Mouse (Mus musculus) erythroblast, embryonic 14.5 days (primary cell): ENCODE measurements around the gene Zfp64. TPM values are rescaled to one million over a fixed set of nuclear protein-coding genes. Genes with fewer than 3 reads are reported as not detected.

ENCODE experiments used
- H3K27me3 ChIP-seq: 2 replicates; pipeline ENCODE4 v1.6.1; 2012; ENCODE audit warnings: inconsistent platforms; ENCODE audit not compliant: control insufficient read depth
- H3K36me3 ChIP-seq: 2 replicates; pipeline ENCODE4 v1.6.1; 2012; ENCODE audit warnings: mild to moderate bottlenecking, inconsistent platforms; ENCODE audit not compliant: control insufficient read depth
- H3K4me1 ChIP-seq: 2 replicates; pipeline ENCODE4 v1.6.1; 2012; ENCODE audit warnings: inconsistent platforms; ENCODE audit not compliant: control insufficient read depth
- H3K4me3 ChIP-seq: replicated peaks from 2 replicates; pipeline ENCODE3; 2012; ENCODE audit warnings: moderate library complexity, mild to moderate bottlenecking, inconsistent platforms
- H3K9me3 ChIP-seq: 2 replicates; pipeline ENCODE4 v1.6.1; 2012; ENCODE audit warnings: low read length, inconsistent platforms, mixed read lengths; ENCODE audit not compliant: control insufficient read depth
- GATA1 ChIP-seq: IDR thresholded peaks from 2 replicates; pipeline ENCODE4 v1.6.1; 2012; ENCODE audit warnings: low read length, inconsistent platforms, mixed read lengths
- TAL1 ChIP-seq: IDR thresholded peaks from 3 replicates; pipeline ENCODE4 v1.6.1; 2012; ENCODE audit warnings: low read length, inconsistent platforms, mixed read lengths
- polyA plus RNA-seq: library from polyadenylated mRNA; stranded (reverse); fragments of >175 nt; gene quantifications from 2 replicates; pipeline ENCODE4 v1.2.3, GENCODE M21; 2012

Gene Zfp64
- 1.3 and 1.5 TPM in 2 replicates for polyA plus RNA-seq

DNA sequence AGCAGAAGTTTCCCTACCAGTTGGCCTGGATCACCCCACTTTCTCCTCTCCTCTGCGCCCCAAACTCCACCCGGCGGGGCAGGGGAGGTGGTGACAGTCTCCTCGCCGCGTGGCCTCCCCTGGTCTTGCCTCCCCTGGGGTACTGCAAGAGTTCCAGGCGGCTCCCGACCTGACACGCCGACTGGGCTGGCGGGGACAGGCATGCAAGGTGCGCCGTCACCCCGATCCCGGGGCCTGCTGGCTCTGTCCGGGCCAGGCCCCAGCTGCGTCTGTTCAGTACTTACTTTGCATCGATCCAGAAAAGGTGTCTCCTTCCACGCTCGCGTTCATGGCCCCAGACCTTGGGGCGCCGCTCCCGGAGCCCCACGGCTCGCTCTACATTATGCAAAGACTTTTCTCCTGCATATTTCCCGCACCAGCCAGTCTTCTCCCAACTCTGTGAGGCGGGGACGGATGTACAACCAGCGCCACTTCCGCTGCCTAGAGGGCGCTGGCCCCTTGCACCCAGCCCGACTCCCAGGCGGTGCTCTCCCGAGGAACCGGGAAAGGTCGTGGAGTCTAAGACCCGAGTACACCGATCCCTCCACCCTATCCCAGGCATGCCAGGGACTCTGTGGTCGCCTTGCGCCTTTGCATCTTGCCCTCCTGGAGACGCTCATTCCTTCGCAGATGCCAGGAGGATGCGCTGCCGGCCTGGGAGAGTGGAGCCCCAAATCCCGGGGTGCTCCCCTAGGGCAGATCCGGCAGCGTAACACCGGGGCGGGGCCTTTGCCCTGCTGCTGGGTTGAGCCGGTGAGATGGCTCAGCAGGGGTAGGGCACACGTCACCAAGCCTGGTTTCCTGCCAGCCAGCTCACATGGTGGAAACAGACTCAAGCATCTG is at the start of gene Zfp64:
TSS of gene Zfp64 (minus strand) at position 753 of the 882 bp plus-strand sequence.
- TF ChIP-seq TAL1 (no peak), GATA1 (no peak)

DNA sequence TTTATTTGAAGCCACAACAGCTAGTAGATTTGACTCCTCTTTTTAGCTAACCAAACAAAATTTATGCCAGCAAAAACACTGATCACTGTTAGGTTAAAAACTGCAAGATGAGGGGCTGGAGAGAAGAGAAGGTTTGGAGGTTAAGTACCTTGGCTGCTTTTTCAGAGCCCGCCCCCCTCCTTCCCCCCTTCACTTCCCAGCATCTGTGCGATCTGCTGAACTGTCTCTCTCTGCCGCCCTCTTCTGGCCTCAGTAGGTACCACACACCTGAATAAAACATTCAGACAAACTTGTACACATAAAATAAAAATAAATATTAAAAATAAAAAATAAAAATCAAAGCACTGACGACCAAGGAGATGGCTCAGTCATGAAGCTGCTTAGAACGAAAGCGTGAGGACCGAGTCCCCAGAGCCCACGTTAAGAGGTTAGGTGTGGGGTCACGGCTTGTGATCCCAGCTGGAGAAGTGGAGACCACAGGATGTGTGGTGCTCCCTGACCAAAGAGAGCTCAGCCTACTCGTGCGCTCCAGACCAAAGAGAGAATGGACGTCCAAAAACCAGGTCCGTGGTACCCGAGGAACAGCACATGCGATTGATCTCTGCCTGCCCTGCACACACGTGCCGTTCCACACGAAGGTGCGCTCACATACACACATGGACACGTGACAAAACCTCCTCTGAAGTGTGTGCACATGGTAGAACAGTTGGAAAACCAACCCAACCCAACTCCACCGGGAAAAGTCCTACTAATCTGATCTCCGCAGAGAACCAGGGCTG is 37.4 kb upstream of the Zfp64 start:
- Histone ChIP-seq H3K36me3 (no peaks in the 10 kb centered on the region), H3K27me3 (no peaks in the 10 kb centered on the region), H3K4me3 (no peak overlapping the region), H3K4me1 (no peaks in the 10 kb centered on the region), H3K9me3 (peaks cover 10% of the 10 kb centered on the region)
- TF ChIP-seq TAL1 (no peak), GATA1 (no peak)

More for the DNA sequence above, at the start of gene Zfp64:
- peaks cover 34% of the 10 kb centered on the region for H3K4me1 ChIP-seq
- no peaks in the 10 kb centered on the region for H3K9me3 ChIP-seq
- no peaks in the 10 kb centered on the region for H3K27me3 ChIP-seq
- H3K4me3 ChIP-seq = peak within 1 kb of the TSS; percentile 77
- H3K36me3 ChIP-seq = peaks cover 28% of the 10 kb centered on the region

DNA sequence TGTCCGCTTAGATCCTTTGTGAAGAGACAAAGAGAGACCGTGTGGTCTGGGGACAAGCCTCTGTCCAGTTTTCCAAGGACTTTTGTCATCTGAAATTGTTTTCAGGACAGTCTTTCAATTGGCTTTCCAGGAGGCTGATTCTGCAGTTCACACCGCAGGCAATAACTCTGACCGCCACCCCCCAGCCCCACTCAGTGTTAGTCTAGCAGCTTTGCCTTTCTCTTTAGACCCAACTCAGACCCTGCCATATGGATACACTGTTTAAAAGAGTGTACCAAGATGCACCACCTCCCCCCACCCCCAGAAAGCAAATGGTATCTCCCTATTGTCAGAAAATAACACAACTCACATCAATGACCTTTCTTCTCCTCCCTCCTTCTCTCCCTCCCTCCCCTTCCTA is 35.6 kb upstream of the Zfp64 start:
- Histone ChIP-seq H3K36me3 (no peaks in the 10 kb centered on the region), H3K27me3 (no peaks in the 10 kb centered on the region), H3K9me3 (peaks cover 15% of the 10 kb centered on the region), H3K4me1 (no peaks in the 10 kb centered on the region), H3K4me3 (no peak overlapping the region)
- TF ChIP-seq GATA1 = no peak
- TF ChIP-seq TAL1 = no peak

DNA sequence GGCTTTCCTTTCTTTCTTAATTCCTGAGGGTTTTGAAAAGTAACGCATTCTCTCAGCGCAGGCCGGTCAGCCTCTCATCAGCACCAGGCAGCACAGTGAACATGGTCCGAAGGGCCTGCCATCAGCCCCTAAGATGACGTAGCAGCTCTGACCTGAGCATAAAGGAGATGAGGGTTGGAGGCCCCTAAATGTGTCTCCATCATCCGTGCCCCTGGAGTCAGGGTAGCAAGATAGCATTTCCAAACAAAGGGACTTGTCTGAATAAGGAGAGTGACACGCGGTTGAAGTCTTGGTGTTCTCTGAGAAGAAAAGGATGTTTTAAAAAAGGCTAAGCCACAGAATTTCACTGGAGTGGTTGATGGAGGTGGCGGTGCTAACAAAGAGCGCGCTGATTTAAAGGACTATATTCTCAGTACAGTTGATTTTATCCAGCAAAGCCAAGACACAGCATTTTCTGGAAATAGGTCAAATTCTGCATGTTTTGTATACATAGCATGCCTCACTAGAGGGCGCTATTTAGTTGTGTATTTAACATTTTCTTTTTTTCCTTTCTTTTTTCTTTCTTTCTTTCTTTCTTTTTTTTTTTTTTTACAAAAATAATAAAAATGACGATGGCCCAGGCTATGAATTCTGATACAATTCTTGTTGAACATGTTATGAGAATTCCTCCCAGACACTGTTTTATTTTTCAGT is 34.8 kb upstream of the Zfp64 start:
- no peaks in the 10 kb centered on the region for H3K27me3 ChIP-seq
- H3K4me3 ChIP-seq = no peak overlapping the region
- peaks cover 17% of the 10 kb centered on the region for H3K9me3 ChIP-seq
- TF ChIP-seq TAL1 (no peak), GATA1 (no peak)
- H3K36me3 ChIP-seq = no peaks in the 10 kb centered on the region
- H3K4me1 ChIP-seq = no peaks in the 10 kb centered on the region

DNA sequence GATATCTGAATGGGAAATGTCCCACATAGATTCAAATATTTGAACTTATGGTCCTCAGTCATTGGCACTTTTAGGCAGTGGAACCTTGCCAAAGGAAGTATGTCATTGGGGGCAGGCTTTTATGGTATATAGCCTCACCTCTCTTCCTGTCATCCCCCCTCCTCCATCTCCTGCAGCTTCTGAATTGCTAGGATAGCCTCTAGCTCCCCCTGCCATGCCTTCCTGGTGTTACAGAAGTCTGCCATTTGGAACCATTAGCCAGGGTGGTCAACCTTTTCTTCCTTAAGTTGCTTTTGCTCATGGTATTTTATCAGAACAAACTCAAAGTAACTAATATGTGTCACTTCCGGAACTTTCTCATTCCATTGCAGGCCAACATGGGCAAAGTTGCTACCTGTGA is 32.7 kb upstream of the Zfp64 start:
- peaks cover 10% of the 10 kb centered on the region for H3K9me3 ChIP-seq
- no peaks in the 10 kb centered on the region for H3K36me3 ChIP-seq
- H3K4me3 ChIP-seq = no peak overlapping the region
- TF ChIP-seq TAL1 = no peak
- no peak for TF ChIP-seq GATA1
- no peaks in the 10 kb centered on the region for H3K27me3 ChIP-seq
- no peaks in the 10 kb centered on the region for H3K4me1 ChIP-seq

DNA sequence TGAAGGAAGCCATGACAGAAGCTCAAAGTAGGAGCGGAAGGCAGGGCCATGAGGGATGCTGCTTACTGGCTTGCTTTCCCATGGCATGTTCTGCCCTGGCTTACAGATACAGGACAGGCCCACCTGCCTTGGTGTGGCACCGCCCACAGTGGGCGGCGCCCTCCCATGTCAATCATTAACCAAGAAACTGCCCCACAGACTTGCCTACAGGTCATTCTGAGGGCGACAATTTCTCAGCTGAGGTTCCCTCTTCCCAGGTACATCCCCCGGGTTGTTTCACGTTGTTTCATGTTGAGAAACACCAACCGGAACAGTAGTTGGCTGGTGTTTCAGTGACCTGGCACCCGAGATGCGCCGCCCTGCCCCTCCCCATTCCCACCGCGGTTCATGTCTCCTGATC is 32.0 kb upstream of the Zfp64 start:
- Histone ChIP-seq H3K36me3 (no peaks in the 10 kb centered on the region), H3K27me3 (no peaks in the 10 kb centered on the region), H3K4me3 (no peak overlapping the region), H3K9me3 (peaks cover 9% of the 10 kb centered on the region), H3K4me1 (no peaks in the 10 kb centered on the region)
- TF ChIP-seq TAL1 (no peak), GATA1 (no peak)

DNA sequence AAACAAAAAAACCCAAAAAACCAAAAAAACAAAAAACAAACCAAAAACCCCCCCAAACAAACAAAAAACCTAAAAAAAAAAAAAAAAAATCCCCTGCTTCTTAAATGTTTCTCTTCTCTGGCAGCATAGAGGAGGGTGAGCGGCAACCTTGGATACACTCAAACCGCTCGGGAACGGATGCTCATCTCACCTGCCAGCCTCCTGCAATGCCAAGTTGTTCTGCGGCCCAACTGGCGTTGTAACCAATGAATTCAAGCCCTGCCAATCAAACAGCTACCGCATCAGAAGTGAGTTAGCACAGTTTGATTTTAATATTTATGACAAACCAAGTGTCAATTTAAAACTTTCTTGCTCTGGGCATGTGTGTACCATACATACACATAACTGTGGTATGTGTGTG is 26.6 kb upstream of the Zfp64 start:
- no peaks in the 10 kb centered on the region for H3K36me3 ChIP-seq
- TF ChIP-seq TAL1 (no peak), GATA1 (no peak)
- H3K27me3 ChIP-seq = no peaks in the 10 kb centered on the region; the same call in 1 of the 2 replicates
- H3K9me3 ChIP-seq = peaks cover 11% of the 10 kb centered on the region
- H3K4me3 ChIP-seq = no peak overlapping the region
- H3K4me1 ChIP-seq = peaks cover 4% of the 10 kb centered on the region

DNA sequence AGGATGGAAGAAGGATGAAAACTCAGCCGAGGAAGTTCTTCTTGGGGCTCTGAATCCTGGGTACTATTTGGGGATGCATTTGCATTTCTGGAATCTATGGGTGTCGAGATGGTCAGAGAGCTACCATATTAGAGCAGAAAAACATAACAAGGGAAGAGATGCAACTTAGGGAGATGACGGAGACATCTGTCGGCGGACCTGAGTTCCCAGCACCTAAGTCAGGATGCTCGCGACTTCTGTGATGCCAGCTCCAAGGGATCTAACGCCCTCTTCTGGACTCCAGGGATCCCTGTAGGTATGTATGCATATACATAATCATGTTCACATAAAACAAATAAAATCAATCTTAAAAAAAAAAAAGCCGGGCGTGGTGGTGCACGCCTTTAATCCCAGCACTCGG is 26.1 kb upstream of the Zfp64 start:
- Histone ChIP-seq H3K36me3 (no peaks in the 10 kb centered on the region), H3K9me3 (peaks cover 9% of the 10 kb centered on the region), H3K27me3 (no peaks in the 10 kb centered on the region; the same call in 1 of the 2 replicates), H3K4me1 (peaks cover 4% of the 10 kb centered on the region), H3K4me3 (no peak overlapping the region)
- TF ChIP-seq GATA1 (no peak), TAL1 (no peak)

DNA sequence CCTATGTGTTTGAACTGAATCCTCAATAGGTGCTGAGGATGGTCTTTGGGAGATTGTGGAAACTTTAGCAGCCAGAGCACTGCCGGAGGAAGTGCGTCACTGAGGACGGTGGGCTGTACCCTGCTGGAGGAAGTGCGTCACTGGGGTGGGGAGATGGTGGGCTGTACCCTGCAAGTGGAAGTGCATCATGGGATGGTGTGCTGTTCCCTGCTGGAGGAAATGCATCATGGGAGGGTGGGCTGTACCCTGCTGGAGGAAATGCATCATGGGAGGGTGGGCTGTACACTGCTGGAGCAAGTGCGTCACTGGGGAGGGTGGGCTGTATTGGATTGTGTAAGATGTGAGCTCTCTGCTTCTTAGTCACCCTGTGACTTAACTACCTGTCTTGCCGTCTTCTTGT is 25.5 kb upstream of the Zfp64 start:
- TF ChIP-seq GATA1 (no peak), TAL1 (no peak)
- H3K4me1 ChIP-seq = peaks cover 4% of the 10 kb centered on the region
- H3K9me3 ChIP-seq = peaks cover 7% of the 10 kb centered on the region
- H3K4me3 ChIP-seq = peak overlapping the region; percentile 24
- H3K27me3 ChIP-seq = no peaks in the 10 kb centered on the region; the same call in 1 of the 2 replicates
- H3K36me3 ChIP-seq = no peaks in the 10 kb centered on the region
